Mouse (Mus musculus) CH12.LX (cell line): Measurements from ENCODE around the gene Acrbp. TPM values are rescaled to one million over a fixed set of nuclear protein-coding genes. Genes with fewer than 3 reads are reported as not detected.

Experiments
- DNase-seq: peaks from one replicate; pipeline ENCODE4 v3.0.0-alpha.2; 2013; ENCODE audit errors: extremely low read depth
- H3K27ac ChIP-seq: 2 replicates; pipeline ENCODE4 v1.5.1; 2012; ENCODE audit warnings: low read depth, mild to moderate bottlenecking, control low read depth, moderate library complexity; ENCODE audit not compliant: insufficient read depth
- H3K27me3 ChIP-seq: replicated peaks from 2 replicates; pipeline ENCODE3; 2012; ENCODE audit warnings: inconsistent platforms
- H3K36me3 ChIP-seq, 2 experiments: replicated peaks in 1 of 2; 2 replicates each; pipeline versions ENCODE3 to v1.6.1; 2012; ENCODE audit warnings: inconsistent platforms in 1 of 2, low read length in 1 of 2, mild to moderate bottlenecking in 1 of 2, mixed read lengths in 1 of 2, moderate library complexity in 1 of 2; ENCODE audit not compliant: control insufficient read depth in 1 of 2, insufficient read depth in 1 of 2
- H3K4me1 ChIP-seq, 2 experiments: 2 replicates each; pipeline ENCODE4 v1.6.1; 2012; ENCODE audit warnings: inconsistent platforms in 1 of 2, moderate library complexity in 1 of 2; ENCODE audit not compliant: insufficient read depth in 2 of 2, control insufficient read depth in 1 of 2
- H3K4me2 ChIP-seq: 2 replicates; pipeline ENCODE4 v1.6.1; 2012; ENCODE audit warnings: low read depth, mild to moderate bottlenecking, control low read depth; ENCODE audit not compliant: poor library complexity, insufficient read depth, severe bottlenecking
- H3K4me3 ChIP-seq, 3 experiments: fragments of 150-350 bp in 1 of 3; sonication (generic) in 1 of 3; replicated peaks in 1 of 3; 2 replicates each; pipeline versions ENCODE3 to v1.5.1; 2011 to 2012; ENCODE audit warnings: low read depth in 2 of 3, low read length in 2 of 3, mild to moderate bottlenecking in 2 of 3, moderate library complexity in 2 of 3, control low read depth in 1 of 3, improper control_type of control experiment in 1 of 3, inconsistent platforms in 1 of 3, mixed read lengths in 1 of 3; ENCODE audit not compliant: poor library complexity in 1 of 3
- H3K79me2 ChIP-seq: replicated peaks from 2 replicates; pipeline ENCODE4 v1.6.1; 2012; ENCODE audit warnings: mild to moderate bottlenecking, moderate library complexity; ENCODE audit not compliant: control insufficient read depth, poor library complexity, insufficient read depth, severe bottlenecking; ENCODE audit errors: extremely low read depth
- H3K9ac ChIP-seq: 2 replicates; pipeline ENCODE4 v1.6.1; 2012; ENCODE audit warnings: low read depth, mild to moderate bottlenecking, control low read depth, moderate library complexity; ENCODE audit not compliant: insufficient read depth
- H3K9me3 ChIP-seq: replicated peaks from 2 replicates; pipeline ENCODE3; 2012; ENCODE audit warnings: low read length, inconsistent platforms, mixed read lengths
- BHLHE40 ChIP-seq: IDR thresholded peaks from 2 replicates; pipeline ENCODE4 v1.6.1; 2011; ENCODE audit warnings: mild to moderate bottlenecking, low read depth, low read length, improper control_type of control experiment
- CHD1 ChIP-seq: IDR thresholded peaks from 2 replicates; pipeline ENCODE4 v1.6.1; 2012; ENCODE audit warnings: low read depth, low read length, improper control_type of control experiment, inconsistent platforms
- CTCF ChIP-seq, 2 experiments: IDR thresholded peaks in 1 of 2; conservative IDR thresholded peaks in 1 of 2; 2 replicates each; pipeline ENCODE4 v1.5.1; 2011 to 2012; ENCODE audit warnings: low read depth in 2 of 2, low read length in 2 of 2, improper control_type of control experiment in 1 of 2, inconsistent platforms in 1 of 2, mild to moderate bottlenecking in 1 of 2, moderate library complexity in 1 of 2
- EP300 ChIP-seq: IDR thresholded peaks from 2 replicates; pipeline ENCODE4 v1.6.1; 2011; ENCODE audit warnings: low read length, improper control_type of control experiment
- ETS1 ChIP-seq: conservative IDR thresholded peaks from 2 replicates; pipeline ENCODE4 v1.6.1; 2012; ENCODE audit warnings: low read depth, mild to moderate bottlenecking, inconsistent platforms, low read length, improper control_type of control experiment, moderate library complexity
- GABPA ChIP-seq: IDR thresholded peaks from 2 replicates; pipeline ENCODE4 v1.6.1; 2012; ENCODE audit warnings: low read depth, low read length, improper control_type of control experiment, inconsistent platforms; ENCODE audit not compliant: insufficient replicate concordance
- IRF4 ChIP-seq: IDR thresholded peaks from 2 replicates; pipeline ENCODE4 v1.6.1; 2014; ENCODE audit warnings: low read depth, mild to moderate bottlenecking, inconsistent platforms, low read length, improper control_type of control experiment
- JUN ChIP-seq: IDR thresholded peaks from 2 replicates; pipeline ENCODE4 v1.6.1; 2011; ENCODE audit warnings: low read depth, mild to moderate bottlenecking, low read length, improper control_type of control experiment, moderate library complexity; ENCODE audit not compliant: insufficient read depth
- MEF2A ChIP-seq: IDR thresholded peaks from 2 replicates; pipeline ENCODE4 v1.6.1; 2014; ENCODE audit warnings: low read depth, mild to moderate bottlenecking, inconsistent platforms, low read length, improper control_type of control experiment, borderline replicate concordance
- MXI1 ChIP-seq: IDR thresholded peaks from 2 replicates; pipeline ENCODE4 v1.6.1; 2011; ENCODE audit warnings: mild to moderate bottlenecking, low read depth, low read length, improper control_type of control experiment
- NELFE ChIP-seq: IDR thresholded peaks from 2 replicates; pipeline ENCODE4 v1.6.1; 2011; ENCODE audit warnings: low read depth, low read length, improper control_type of control experiment
- NRF1 ChIP-seq: IDR thresholded peaks from 2 replicates; pipeline ENCODE4 v1.6.1; 2014; ENCODE audit warnings: low read depth, mild to moderate bottlenecking, inconsistent platforms, low read length, improper control_type of control experiment, moderate library complexity
- RAD21 ChIP-seq: IDR thresholded peaks from 2 replicates; pipeline ENCODE4 v1.6.1; 2011; ENCODE audit warnings: low read depth, mild to moderate bottlenecking, low read length, improper control_type of control experiment, moderate library complexity
- RCOR1 ChIP-seq: conservative IDR thresholded peaks from 2 replicates; pipeline ENCODE4 v1.6.1; 2012; ENCODE audit warnings: low read depth, mild to moderate bottlenecking, inconsistent platforms, low read length, improper control_type of control experiment
- SMC3 ChIP-seq: IDR thresholded peaks from 2 replicates; pipeline ENCODE4 v1.6.1; 2011; ENCODE audit warnings: low read depth, low read length, improper control_type of control experiment
- TCF12 ChIP-seq: IDR thresholded peaks from 2 replicates; pipeline ENCODE4 v1.6.1; 2014; ENCODE audit warnings: low read depth, mild to moderate bottlenecking, inconsistent platforms, low read length, improper control_type of control experiment
- UBTF ChIP-seq: IDR thresholded peaks from 2 replicates; pipeline ENCODE4 v1.6.1; 2012; ENCODE audit warnings: low read depth, mild to moderate bottlenecking, inconsistent platforms, low read length, improper control_type of control experiment, moderate library complexity
- USF1 ChIP-seq: IDR thresholded peaks from 2 replicates; pipeline ENCODE4 v1.6.1; 2014; ENCODE audit warnings: low read depth, mild to moderate bottlenecking, inconsistent platforms, low read length, improper control_type of control experiment
- USF2 ChIP-seq: conservative IDR thresholded peaks from 2 replicates; pipeline ENCODE4 v1.6.1; 2011; ENCODE audit warnings: low read depth, low read length, improper control_type of control experiment
- ZC3H11A ChIP-seq: IDR thresholded peaks from 2 replicates; pipeline ENCODE4 v1.6.1; 2012; ENCODE audit warnings: low read depth, mild to moderate bottlenecking, inconsistent platforms, low read length, improper control_type of control experiment
- ZNF384 ChIP-seq: IDR thresholded peaks from 2 replicates; pipeline ENCODE4 v1.6.1; 2012; ENCODE audit warnings: low read depth, low read length, improper control_type of control experiment, inconsistent platforms
- dilution Hi-C: fragments of 300-500 bp; cut with MboI; formaldehyde crosslinking; loops from 2 replicates; pipeline ENCODE4 v1.14.3; 2020; ENCODE audit warnings: low sequenced_read_pairs; ENCODE audit not compliant: extremely low pct_unique_long_range_greater_than_20kb, extremely low pct_ligation_motif_present
- in situ Hi-C: fragments of 300-500 bp; cut with MboI; formaldehyde crosslinking; loops from 3 replicates; pipeline ENCODE4 v1.14.3; 2019; ENCODE audit warnings: low sequenced_read_pairs, low pct_ligation_motif_present, low pct_unique_long_range_greater_than_20kb, mixed read lengths
- polyA plus RNA-seq: library from polyadenylated mRNA; unstranded; fragments of >175 nt; gene quantifications from 2 replicates; pipeline ENCODE4 v1.2.1, GENCODE M21; 2012; ENCODE audit warnings: low read depth; ENCODE audit not compliant: insufficient read length
- total RNA-seq, 2 experiments: library from RNA; depleted of rRNA; stranded (reverse); fragments of 300-350 nt in 1 of 2; fragments of >200 nt in 1 of 2; gene quantifications; 2 replicates each; pipeline ENCODE4 v1.2.3; 2012 to 2014

Gene Acrbp
- total and polyA plus RNA-seq, 3 experiments: 1.7 to 4.9 (median 3.3) TPM

DNA sequence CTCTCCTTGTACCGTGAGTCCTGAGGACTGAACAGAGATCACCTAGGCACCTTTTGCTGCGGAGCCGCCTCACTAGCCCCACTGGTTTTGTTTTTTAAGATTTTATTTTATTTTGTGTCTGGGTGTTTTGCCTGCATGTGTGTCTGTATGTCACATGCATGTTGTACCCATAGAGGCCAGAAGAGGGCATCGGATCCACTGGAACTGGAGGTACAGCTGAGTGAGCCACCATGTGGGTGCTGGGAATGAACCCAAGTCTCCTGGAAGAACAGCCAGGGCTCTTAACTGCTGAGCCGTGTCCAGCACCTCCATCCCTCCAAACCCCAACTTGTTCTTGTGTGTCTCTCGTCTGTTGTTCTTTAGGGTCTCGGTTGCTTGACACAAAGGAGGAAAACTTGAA, 61.4 kb downstream of the Acrbp start:
- in situ Hi-C loops: no loop called here
- Histone ChIP-seq H3K9ac (no peak overlapping the region), H3K27ac (no peak overlapping the region), H3K9me3 (peaks cover 10% of the 10 kb centered on the region), H3K36me3 (peaks cover 85 to 94% of the 10 kb centered on the region in 2 experiments), H3K4me2 (no peak overlapping the region), H3K27me3 (no peaks in the 10 kb centered on the region), H3K4me3 (no peak overlapping the region), H3K4me1 (no peaks in the 10 kb centered on the region), H3K79me2 (no peaks in the 10 kb centered on the region)
- DNase-seq: peak; percentile 52
- dilution Hi-C loops: no loop called here
- TF ChIP-seq IRF4 (no peak), SMC3 (peak; percentile 27; the same call in 1 of the 2 replicates), NRF1 (no peak), UBTF (no peak), JUN (no peak), USF2 (no peak), TCF12 (no peak), RAD21 (peak; percentile 9), CTCF (conservative IDR thresholded peaks at IDR 0.05 in 1 of 2, IDR thresholded peaks at IDR 0.05 in 1 of 2; ENCODE audit: low read depth in 2 of 2, low read length in 2 of 2) (peak; percentile 18 to 55; a peak in 3 of 4 replicates), CHD1 (no peak)

DNA sequence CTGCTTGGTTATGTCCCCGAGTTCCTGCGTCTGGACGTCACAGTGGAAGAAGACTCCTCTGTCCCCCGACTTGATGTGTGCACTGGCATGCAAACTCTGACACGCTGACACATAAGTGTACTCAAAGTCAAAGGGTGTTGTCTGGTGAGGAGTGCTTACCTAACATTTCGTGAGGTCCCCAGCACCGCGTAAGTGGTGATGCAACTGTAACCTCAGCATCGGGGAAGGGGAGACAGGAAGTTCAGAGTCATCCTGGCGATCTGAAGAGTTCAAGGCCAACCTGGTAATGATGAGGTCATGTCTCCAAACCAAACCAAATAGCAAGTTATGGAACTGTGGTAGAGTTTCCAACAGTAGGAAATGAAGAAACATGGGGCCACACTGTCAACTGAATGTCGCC, 63.1 kb downstream of the Acrbp start:
- Histone ChIP-seq H3K4me1 (no peaks in the 10 kb centered on the region), H3K27ac (no peak overlapping the region), H3K9ac (no peak overlapping the region), H3K4me2 (no peak overlapping the region), H3K79me2 (no peaks in the 10 kb centered on the region), H3K9me3 (peaks cover under 1% of the 10 kb centered on the region), H3K27me3 (no peaks in the 10 kb centered on the region), H3K4me3 (no peak overlapping the region), H3K36me3 (peaks cover 83 to 93% of the 10 kb centered on the region in 2 experiments)
- no peak for DNase-seq
- in situ Hi-C loops (no loop called here), dilution Hi-C loops (no loop called here)
- TF ChIP-seq USF1 (no peak), UBTF (no peak), NRF1 (no peak), NELFE (no peak), JUN (no peak), MXI1 (no peak), GABPA (no peak), ETS1 (no peak), ZC3H11A (no peak), ZNF384 (no peak), CHD1 (no peak), MEF2A (no peak), RCOR1 (no peak), BHLHE40 (no peak), TCF12 (no peak), EP300 (no peak)

Other genes starting within 250 kb of the Acrbp start
Only the 20 nearest of the 26 such genes appear.
- gene P3h3, start 191.9 kb upstream of the Acrbp start, total RNA-seq (2012; rRNA removed): 0.13 and 0.34 TPM in 2 replicates
- 0.19 TPM in 1 of 2 replicates, not detected in the other for gene P3h3, start 191.9 kb upstream of the Acrbp start, total RNA-seq (2014; rRNA removed)
- gene P3h3, start 191.9 kb upstream of the Acrbp start, polyA plus RNA-seq: 0.31 and 0.44 TPM in 2 replicates
- 1.6 and 2.0 TPM in 2 replicates for gene Gpr162, start 185.7 kb upstream of the Acrbp start, total RNA-seq (2012; rRNA removed)
- gene Gpr162, start 185.7 kb upstream of the Acrbp start, total RNA-seq (2014; rRNA removed): 0.48 and 0.97 TPM in 2 replicates
- 1.7 and 1.9 TPM in 2 replicates for gene Gpr162, start 185.7 kb upstream of the Acrbp start, polyA plus RNA-seq
- 0.29 and 0.34 TPM in 2 replicates for gene Cd4, start 161.5 kb upstream of the Acrbp start, total RNA-seq (2012; rRNA removed)
- 0.26 and 0.27 TPM in 2 replicates for gene Cd4, start 161.5 kb upstream of the Acrbp start, total RNA-seq (2014; rRNA removed)
- gene Cd4, start 161.5 kb upstream of the Acrbp start, polyA plus RNA-seq: 1.1 and 1.6 TPM in 2 replicates
- 1.2 and 1.9 TPM in 2 replicates for gene Lag3, start 138.0 kb upstream of the Acrbp start, total RNA-seq (2012; rRNA removed)
- 0.32 and 0.52 TPM in 2 replicates for gene Lag3, start 138.0 kb upstream of the Acrbp start, total RNA-seq (2014; rRNA removed)
- gene Lag3, start 138.0 kb upstream of the Acrbp start, polyA plus RNA-seq: 1.5 and 2.0 TPM in 2 replicates
- 11.0 and 12.8 TPM in 2 replicates for gene Ptms, start 129.6 kb upstream of the Acrbp start, total RNA-seq (2012; rRNA removed)
- 7.0 and 8.1 TPM in 2 replicates for gene Ptms, start 129.6 kb upstream of the Acrbp start, total RNA-seq (2014; rRNA removed)
- gene Ptms, start 129.6 kb upstream of the Acrbp start, polyA plus RNA-seq: 96.6 and 99.6 TPM in 2 replicates
- gene Mlf2, start 118.3 kb upstream of the Acrbp start, total RNA-seq (2012; rRNA removed): 116 and 129 TPM in 2 replicates
- 109 and 124 TPM in 2 replicates for gene Mlf2, start 118.3 kb upstream of the Acrbp start, total RNA-seq (2014; rRNA removed)
- gene Mlf2, start 118.3 kb upstream of the Acrbp start, polyA plus RNA-seq: 203 and 210 TPM in 2 replicates
- gene Cops7a, start 84.2 kb upstream of the Acrbp start, total RNA-seq (2012; rRNA removed): 85.6 and 104 TPM in 2 replicates
- 62.8 and 73.2 TPM in 2 replicates for gene Cops7a, start 84.2 kb upstream of the Acrbp start, total RNA-seq (2014; rRNA removed)
- gene Cops7a, start 84.2 kb upstream of the Acrbp start, polyA plus RNA-seq: 98.6 and 114 TPM in 2 replicates
- gene Pianp, start 53.0 kb upstream of the Acrbp start, total RNA-seq (2012; rRNA removed): 0.08 TPM in 1 of 2 replicates, not detected in the other
- not detected in 2 replicates for gene Pianp, start 53.0 kb upstream of the Acrbp start, total RNA-seq (2014; rRNA removed)
- gene Pianp, start 53.0 kb upstream of the Acrbp start, polyA plus RNA-seq: not detected in 2 replicates
- 14.0 and 14.5 TPM in 2 replicates for gene Zfp384, start 40.5 kb upstream of the Acrbp start, total RNA-seq (2012; rRNA removed)
- gene Zfp384, start 40.5 kb upstream of the Acrbp start, total RNA-seq (2014; rRNA removed): 14.9 and 17.0 TPM in 2 replicates
- 32.0 and 34.4 TPM in 2 replicates for gene Zfp384, start 40.5 kb upstream of the Acrbp start, polyA plus RNA-seq
- gene Ing4, start 9.9 kb upstream of the Acrbp start, total RNA-seq (2012; rRNA removed): 23.8 and 27.3 TPM in 2 replicates
- gene Ing4, start 9.9 kb upstream of the Acrbp start, total RNA-seq (2014; rRNA removed): 31.3 and 32.2 TPM in 2 replicates
- gene Ing4, start 9.9 kb upstream of the Acrbp start, polyA plus RNA-seq: 21.3 and 25.1 TPM in 2 replicates
- 4.4 and 4.5 TPM in 2 replicates for gene Lpar5, start 18.2 kb downstream of the Acrbp start, total RNA-seq (2012; rRNA removed)
- gene Lpar5, start 18.2 kb downstream of the Acrbp start, total RNA-seq (2014; rRNA removed): 3.3 and 4.8 TPM in 2 replicates
- 14.4 and 25.9 TPM in 2 replicates for gene Lpar5, start 18.2 kb downstream of the Acrbp start, polyA plus RNA-seq
- 165 and 174 TPM in 2 replicates for gene Chd4, start 46.3 kb downstream of the Acrbp start, total RNA-seq (2012; rRNA removed)
- gene Chd4, start 46.3 kb downstream of the Acrbp start, total RNA-seq (2014; rRNA removed): 72.7 and 86.0 TPM in 2 replicates
- gene Chd4, start 46.3 kb downstream of the Acrbp start, polyA plus RNA-seq: 200 and 225 TPM in 2 replicates
- 128 and 188 TPM in 2 replicates for gene Nop2, start 82.2 kb downstream of the Acrbp start, total RNA-seq (2012; rRNA removed)
- gene Nop2, start 82.2 kb downstream of the Acrbp start, total RNA-seq (2014; rRNA removed): 154 TPM in 2 replicates
- 175 and 179 TPM in 2 replicates for gene Nop2, start 82.2 kb downstream of the Acrbp start, polyA plus RNA-seq
- 6.7 and 7.6 TPM in 2 replicates for gene Iffo1, start 95.6 kb downstream of the Acrbp start, total RNA-seq (2012; rRNA removed)
- gene Iffo1, start 95.6 kb downstream of the Acrbp start, total RNA-seq (2014; rRNA removed): 3.3 and 4.0 TPM in 2 replicates
- 7.0 and 8.2 TPM in 2 replicates for gene Iffo1, start 95.6 kb downstream of the Acrbp start, polyA plus RNA-seq
- 2,085 and 2,925 TPM in 2 replicates for gene Gapdh, start 116.8 kb downstream of the Acrbp start, total RNA-seq (2012; rRNA removed)
- 1,576 and 2,268 TPM in 2 replicates for gene Gapdh, start 116.8 kb downstream of the Acrbp start, total RNA-seq (2014; rRNA removed)
- 2,269 and 2,654 TPM in 2 replicates for gene Gapdh, start 116.8 kb downstream of the Acrbp start, polyA plus RNA-seq
- 140 and 147 TPM in 2 replicates for gene Ncapd2, start 142.0 kb downstream of the Acrbp start, total RNA-seq (2012; rRNA removed)
- 78.3 and 79.6 TPM in 2 replicates for gene Ncapd2, start 142.0 kb downstream of the Acrbp start, total RNA-seq (2014; rRNA removed)
- gene Ncapd2, start 142.0 kb downstream of the Acrbp start, polyA plus RNA-seq: 263 and 301 TPM in 2 replicates
- 120 and 153 TPM in 2 replicates for gene Mrpl51, start 142.1 kb downstream of the Acrbp start, total RNA-seq (2012; rRNA removed)
- gene Mrpl51, start 142.1 kb downstream of the Acrbp start, total RNA-seq (2014; rRNA removed): 152 and 184 TPM in 2 replicates
- gene Mrpl51, start 142.1 kb downstream of the Acrbp start, polyA plus RNA-seq: 161 and 171 TPM in 2 replicates
- 2.3 and 3.1 TPM in 2 replicates for gene Vamp1, start 165.9 kb downstream of the Acrbp start, total RNA-seq (2012; rRNA removed)
- gene Vamp1, start 165.9 kb downstream of the Acrbp start, total RNA-seq (2014; rRNA removed): 1.9 and 2.4 TPM in 2 replicates
- gene Vamp1, start 165.9 kb downstream of the Acrbp start, polyA plus RNA-seq: 3.7 and 4.6 TPM in 2 replicates
- gene Tapbpl, start 182.2 kb downstream of the Acrbp start, total RNA-seq (2012; rRNA removed): 16.9 and 17.7 TPM in 2 replicates
- 13.7 and 16.7 TPM in 2 replicates for gene Tapbpl, start 182.2 kb downstream of the Acrbp start, total RNA-seq (2014; rRNA removed)
- 19.4 and 20.9 TPM in 2 replicates for gene Tapbpl, start 182.2 kb downstream of the Acrbp start, polyA plus RNA-seq
- not detected in 2 replicates for gene Cd27, start 187.3 kb downstream of the Acrbp start, total RNA-seq (2012; rRNA removed)
- not detected in 2 replicates for gene Cd27, start 187.3 kb downstream of the Acrbp start, total RNA-seq (2014; rRNA removed)
- gene Cd27, start 187.3 kb downstream of the Acrbp start, polyA plus RNA-seq: 0.54 TPM in 1 of 2 replicates, not detected in the other